Mouse (Mus musculus) duodenum, adult 2 months (tissue): ENCODE data around the gene G6pdx. TPM values are rescaled to one million over a fixed set of nuclear protein-coding genes. Genes with fewer than 3 reads are reported as not detected.

ENCODE experiments used
- polyA plus RNA-seq: library from polyadenylated mRNA; depleted of rRNA; stranded (reverse); fragments of >200 nt; gene quantifications from 2 replicates; pipeline ENCODE4 v1.2.3, GENCODE M21; 2012; ENCODE audit warnings: low replicate concordance; rRNA removed

The G6pdx gene
- 18.2 and 22.2 TPM in 2 replicates for polyA plus RNA-seq

GRCm38 (mm10) chrX:74428826-74429276, at the start of gene G6pdx:
Gene G6pdx, minus strand, starts transcription at chrX:74429194.

GRCm38 (mm10) chrX:74392535-74393443, 36.2 kb downstream of the G6pdx start, which contains the start of the genes Fam3a and Ikbkg:
Gene Fam3a, minus strand, starts transcription at chrX:74393272.
Gene Ikbkg, plus strand, starts transcription at chrX:74393290.

GRCm38 (mm10) chrX:74372888-74373549, 56.0 kb downstream of the G6pdx start, which contains the start of the genes Ubl4a and Slc10a3:
Gene Ubl4a, minus strand, starts transcription at chrX:74373218.
Gene Slc10a3, minus strand, starts transcription at chrX:74373349.

Other genes with a start within 250 kb of the G6pdx start
- 252 and 315 TPM in 2 replicates for gene Flna, start 179.4 kb downstream of the G6pdx start, polyA plus RNA-seq
- gene Emd, start 174.5 kb downstream of the G6pdx start, polyA plus RNA-seq, result 32.5 and 51.7 TPM in 2 replicates
- gene Rpl10, start 158.4 kb downstream of the G6pdx start, polyA plus RNA-seq, result 597 and 840 TPM in 2 replicates
- gene Taz, start 147.3 kb downstream of the G6pdx start, polyA plus RNA-seq, result 68.3 and 76.5 TPM in 2 replicates
- 13.5 and 14.5 TPM in 2 replicates for gene Dnase1l1, start 146.9 kb downstream of the G6pdx start, polyA plus RNA-seq
- 124 and 181 TPM in 2 replicates for gene Atp6ap1, start 132.1 kb downstream of the G6pdx start, polyA plus RNA-seq
- 40.2 and 70.9 TPM in 2 replicates for gene Gdi1, start 124.2 kb downstream of the G6pdx start, polyA plus RNA-seq
- 6.0 and 7.8 TPM in 2 replicates for gene Fam50a, start 116.2 kb downstream of the G6pdx start, polyA plus RNA-seq
- gene Plxna3, start 100.1 kb downstream of the G6pdx start, polyA plus RNA-seq, result 2.7 and 6.4 TPM in 2 replicates
- 16.5 and 24.4 TPM in 2 replicates for gene Lage3, start 75.6 kb downstream of the G6pdx start, polyA plus RNA-seq
- 32.7 and 36.9 TPM in 2 replicates for gene Ubl4a, start 56.0 kb downstream of the G6pdx start, polyA plus RNA-seq
- gene Slc10a3, start 55.8 kb downstream of the G6pdx start, polyA plus RNA-seq, result 11.5 and 11.9 TPM in 2 replicates
- 19.4 and 28.2 TPM in 2 replicates for gene Fam3a, start 35.9 kb downstream of the G6pdx start, polyA plus RNA-seq
- gene Ikbkg, start 35.9 kb downstream of the G6pdx start, polyA plus RNA-seq, result 5.4 and 6.6 TPM in 2 replicates
- gene Gm6880, start 52.2 kb upstream of the G6pdx start, polyA plus RNA-seq, result not detected in 2 replicates
- gene Olfr1326-ps1, start 145.7 kb upstream of the G6pdx start, polyA plus RNA-seq, result not detected in 2 replicates
- gene Olfr1325, start 163.5 kb upstream of the G6pdx start, polyA plus RNA-seq, result not detected in 2 replicates
- gene Gm5640, start 216.4 kb upstream of the G6pdx start, polyA plus RNA-seq, result not detected in 2 replicates